Mouse (Mus musculus): ENCODE data around the gene Tchp.

Tchp gene

DNA sequence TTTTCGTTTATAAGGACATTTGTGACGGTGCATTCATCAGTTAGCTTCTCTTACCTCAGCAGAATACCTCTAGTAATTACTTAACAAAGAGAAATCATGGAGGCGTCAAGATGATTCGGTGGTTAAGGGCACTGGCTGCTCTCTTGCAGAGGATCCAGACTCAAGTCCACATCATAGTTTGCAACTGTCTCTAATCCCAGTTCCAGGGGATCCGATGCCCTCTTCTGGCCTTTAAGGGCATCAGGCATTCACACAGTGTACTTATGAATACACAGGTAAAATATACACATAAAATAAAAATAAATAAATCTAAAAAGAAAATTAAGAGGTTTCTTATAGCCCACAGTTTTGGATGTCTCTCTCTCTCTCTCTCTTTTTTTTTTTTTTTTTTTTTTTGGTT lies 11.8 kb upstream of the Tchp start:
- in situ Hi-C loops (cut with MboI; ENCODE audit: low sequenced_read_pairs): no loop called here

DNA sequence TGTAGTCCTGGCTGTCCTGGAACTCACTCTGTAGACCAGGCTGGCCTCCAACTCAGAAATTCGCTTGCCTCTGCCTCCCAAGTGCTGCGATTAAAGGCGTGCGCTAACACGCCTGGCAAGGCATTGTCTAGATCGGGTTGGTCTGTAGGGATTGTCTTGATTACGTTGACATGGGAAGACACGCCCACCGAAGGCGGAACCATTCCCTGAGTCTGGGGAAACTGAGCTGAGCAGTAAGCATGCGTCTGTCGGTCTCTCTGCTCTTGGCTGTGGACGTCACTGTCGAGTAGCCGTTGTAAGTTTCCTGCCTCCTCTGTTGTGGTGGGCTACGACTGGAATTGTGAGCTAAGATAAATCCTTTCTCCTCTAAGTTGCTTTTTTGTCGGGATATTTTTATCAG lies 10.6 kb upstream of the Tchp start:
- in situ Hi-C loops (cut with MboI; ENCODE audit: low sequenced_read_pairs): no loop called here

- in situ Hi-C loops (cut with MboI; ENCODE audit: low sequenced_read_pairs): no loop called here
Observed at GRCm38 (mm10) chr5:114698044-114698746, 9.4 kb upstream of the Tchp start.

- in situ Hi-C loops (cut with MboI; ENCODE audit: low sequenced_read_pairs): no loop called here
Observed at GRCm38 (mm10) chr5:114699015-114699414, 8.5 kb upstream of the Tchp start.

DNA sequence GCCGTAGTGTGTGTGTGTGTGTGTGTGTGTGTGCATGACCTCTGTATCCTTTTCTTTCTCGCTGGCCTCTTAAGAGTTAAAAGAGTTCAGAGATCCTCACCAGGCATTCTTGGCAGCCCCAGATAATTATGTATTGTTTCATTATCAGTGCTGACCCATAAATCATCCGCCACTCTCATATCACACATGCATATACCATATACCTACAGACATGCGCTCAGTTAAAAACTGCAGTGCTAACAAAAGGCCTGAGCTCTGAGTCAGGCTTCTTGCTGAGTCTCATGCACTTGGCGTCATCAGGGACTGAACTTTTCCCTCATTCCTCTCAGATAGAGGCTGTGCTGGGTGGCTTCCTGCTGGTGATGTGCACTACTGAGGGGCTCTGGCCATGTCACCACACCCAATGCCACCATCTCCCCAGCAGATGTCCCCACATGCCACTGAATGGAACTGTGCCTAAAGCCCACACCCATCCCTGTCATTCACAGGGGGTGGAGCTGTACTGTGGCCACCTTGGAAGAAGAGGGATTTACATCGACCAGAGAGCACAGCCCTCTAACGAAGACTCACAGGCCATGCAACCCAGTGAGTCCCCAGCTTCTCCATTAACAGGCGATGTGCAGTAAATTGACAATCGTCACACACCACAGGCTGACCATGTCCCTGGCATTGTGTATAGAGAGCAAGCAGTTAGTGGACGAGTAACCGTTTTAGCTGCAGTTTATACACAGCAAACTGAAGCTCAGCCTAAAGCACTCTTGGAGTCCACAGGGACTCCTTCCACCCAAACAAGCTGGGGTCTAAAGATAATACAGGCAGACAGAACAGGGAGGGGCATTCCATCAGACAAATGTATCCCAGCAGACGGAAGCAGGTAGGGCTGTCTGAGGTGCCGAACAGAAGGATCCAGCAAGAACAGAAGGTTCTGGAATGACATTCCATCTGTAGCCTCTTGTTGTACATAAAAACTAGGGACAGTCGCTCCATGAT lies 4.9 kb upstream of the Tchp start:
- in situ Hi-C loops (cut with MboI; ENCODE audit: low sequenced_read_pairs): no loop called here

DNA sequence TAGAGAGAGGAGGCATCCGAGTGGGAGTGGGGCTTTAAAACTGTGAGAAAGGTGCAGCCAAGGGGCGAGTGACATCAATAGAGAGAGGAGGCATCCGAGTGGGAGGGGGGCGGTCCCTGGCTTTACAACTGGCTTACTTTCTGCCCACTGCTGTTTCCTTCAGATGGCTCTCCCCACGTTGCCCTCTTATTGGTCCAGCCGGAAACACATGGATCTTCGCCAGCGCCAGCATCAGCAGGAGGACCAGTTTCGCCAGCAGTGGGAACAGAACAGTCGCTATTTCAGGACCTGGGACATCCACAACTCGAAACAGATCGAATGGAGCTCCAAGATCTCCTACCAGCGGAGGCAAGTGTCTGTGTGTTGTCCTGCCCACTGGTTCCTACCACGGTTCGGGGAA lies 931 bp downstream of the Tchp start:
- in situ Hi-C loops (cut with MboI; ENCODE audit: low sequenced_read_pairs): no loop called here

GRCm38 (mm10) chr5:114709357-114709756 lies 1.8 kb downstream of the Tchp start:
- in situ Hi-C loops (cut with MboI; ENCODE audit: low sequenced_read_pairs): no loop called here

DNA sequence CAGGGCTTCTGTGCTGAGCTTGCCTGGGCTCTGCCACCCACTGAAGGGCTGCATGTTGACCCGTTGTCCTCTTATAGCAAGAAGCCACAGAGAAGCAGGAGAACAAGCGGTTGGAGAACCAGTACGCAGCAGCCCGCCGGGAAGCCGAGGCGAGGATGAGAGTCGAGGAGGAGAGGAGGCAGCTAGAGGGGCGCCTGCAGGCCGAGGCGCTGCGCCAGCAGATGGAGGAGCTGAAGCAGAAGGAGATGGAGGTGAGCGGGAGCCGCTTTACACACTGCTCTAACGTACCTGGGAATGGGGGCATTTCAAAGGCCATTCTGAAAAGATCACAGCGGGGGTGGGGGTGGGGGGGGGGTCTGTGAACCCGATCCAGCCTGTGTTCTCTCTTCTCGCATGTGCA lies 7.0 kb downstream of the Tchp start:
- in situ Hi-C loops (cut with MboI; ENCODE audit: low sequenced_read_pairs): no loop called here

DNA sequence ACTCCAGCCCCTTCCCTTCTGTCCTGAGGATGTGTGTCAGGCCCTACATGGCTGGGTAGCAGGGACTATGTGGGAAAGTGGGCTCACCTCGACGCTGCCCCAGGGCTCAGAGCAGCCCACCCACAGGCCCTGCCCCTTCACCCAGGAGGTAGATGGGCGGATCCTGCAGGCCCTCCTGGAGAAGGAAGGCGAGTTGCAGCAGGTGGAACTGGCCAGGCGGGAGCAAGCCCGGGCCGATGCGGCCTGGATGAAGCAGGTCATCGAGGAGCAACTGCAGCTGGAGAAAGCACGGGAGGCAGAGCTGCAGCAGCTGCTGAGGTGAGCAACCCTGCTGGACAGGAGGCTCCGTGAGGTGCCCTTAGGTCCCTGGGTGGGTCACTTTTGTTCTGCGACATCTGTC lies 9.7 kb downstream of the Tchp start:
- in situ Hi-C loops (cut with MboI; ENCODE audit: low sequenced_read_pairs): no loop called here

- in situ Hi-C loops (cut with MboI; ENCODE audit: low sequenced_read_pairs): no loop called here
Observed at GRCm38 (mm10) chr5:114717937-114718336, 10.4 kb downstream of the Tchp start.

DNA sequence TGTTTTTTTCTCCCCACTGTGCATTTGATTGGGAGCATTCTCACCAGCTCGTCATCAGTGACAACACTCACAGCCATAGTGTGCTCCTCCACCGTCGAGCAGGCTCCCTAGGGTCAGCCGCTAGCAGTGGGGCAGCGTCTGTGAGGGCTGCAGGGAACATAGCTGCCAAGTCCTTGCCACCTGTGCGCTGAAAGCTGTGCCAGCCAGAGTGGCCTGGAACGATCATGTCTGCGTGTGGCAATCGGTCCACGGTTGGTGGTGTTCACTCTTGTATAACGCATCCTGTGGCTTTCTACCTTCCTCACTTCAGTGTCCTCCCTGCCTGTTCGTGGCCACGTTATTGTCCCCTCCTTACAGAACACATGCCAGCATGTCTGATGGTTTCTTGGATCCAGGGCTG lies 10.9 kb downstream of the Tchp start:
- in situ Hi-C loops (cut with MboI; ENCODE audit: low sequenced_read_pairs): no loop called here

DNA sequence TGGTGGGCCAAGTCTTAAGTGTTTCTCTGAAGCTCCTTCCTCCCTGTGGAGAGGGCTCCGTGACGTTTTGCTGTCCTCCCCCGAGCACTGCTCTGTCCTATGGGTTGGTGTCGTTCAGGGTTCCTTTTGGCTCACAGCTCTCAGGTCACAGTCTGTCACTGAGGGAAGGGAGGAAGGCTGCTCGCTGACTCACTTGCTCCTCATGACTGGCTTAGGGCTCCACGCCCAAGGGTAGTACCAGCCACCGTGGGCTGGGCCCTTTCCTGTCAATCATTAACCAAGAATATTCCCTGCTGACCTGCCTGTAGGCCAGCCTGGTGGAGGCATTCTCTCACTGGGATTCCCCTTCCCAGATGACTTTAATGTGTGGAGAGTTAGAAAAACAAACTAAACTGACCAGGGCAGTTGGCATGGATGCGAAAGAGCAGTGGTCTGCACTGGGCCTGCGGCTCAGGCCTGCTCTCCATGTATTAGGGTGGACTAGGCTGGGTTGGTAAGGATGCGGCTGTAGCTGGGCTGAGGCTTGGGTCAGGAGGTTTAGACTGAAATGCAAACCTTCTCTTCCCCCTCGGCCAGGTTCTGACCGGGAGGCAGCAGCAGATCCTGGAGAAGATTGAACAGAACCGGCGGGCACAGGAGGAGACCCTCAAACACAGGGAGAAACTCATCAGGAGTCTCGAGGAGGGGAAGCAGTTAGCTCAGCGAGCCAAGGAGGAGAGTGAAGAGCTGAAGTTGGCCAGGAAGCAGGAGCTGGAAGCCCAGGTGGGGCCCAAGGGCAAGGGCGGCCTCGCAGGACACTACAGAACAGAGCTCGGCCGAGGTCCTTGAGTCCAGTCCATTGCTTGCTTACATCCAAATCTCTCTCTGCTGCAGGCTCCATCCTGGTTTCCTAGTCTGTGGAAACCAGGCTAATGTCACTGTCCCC lies 11.7 kb downstream of the Tchp start:
- in situ Hi-C loops (cut with MboI; ENCODE audit: low sequenced_read_pairs): no loop called here

- in situ Hi-C loops (cut with MboI; ENCODE audit: low sequenced_read_pairs): no loop called here
Observed at GRCm38 (mm10) chr5:114719928-114720270, 12.3 kb downstream of the Tchp start.

- in situ Hi-C loops (cut with MboI; ENCODE audit: low sequenced_read_pairs): no loop called here
Observed at GRCm38 (mm10) chr5:114720784-114721183, 13.2 kb downstream of the Tchp start.

GRCm38 (mm10) chr5:114721969-114722368 lies 14.4 kb downstream of the Tchp start:
- in situ Hi-C loops (cut with MboI; ENCODE audit: low sequenced_read_pairs): no loop called here

GRCm38 (mm10) chr5:114722846-114723245 lies 15.3 kb downstream of the Tchp start:
- in situ Hi-C loops (cut with MboI; ENCODE audit: low sequenced_read_pairs): no loop called here

DNA sequence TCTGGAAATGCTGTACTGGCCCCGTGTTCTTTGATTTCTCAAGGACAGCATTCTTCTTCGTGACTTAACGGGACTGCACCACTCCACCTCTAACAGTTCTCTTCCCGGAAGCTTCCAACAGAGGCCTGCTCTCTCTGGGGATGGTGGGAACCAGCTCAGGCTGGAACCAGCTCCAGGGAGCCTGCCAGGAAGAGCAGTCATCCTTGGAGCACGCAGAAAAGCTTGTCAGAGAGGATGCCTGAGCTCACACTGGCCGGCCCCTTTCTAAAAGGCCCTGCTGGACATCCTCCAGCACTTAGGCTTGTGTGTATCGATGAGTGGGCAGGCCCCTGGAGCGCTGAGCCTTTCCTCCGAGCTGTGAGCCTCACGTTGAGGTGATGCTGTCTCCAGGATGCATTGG lies 20.6 kb downstream of the Tchp start:
- in situ Hi-C loops (cut with MboI; ENCODE audit: low sequenced_read_pairs): no loop called here

GRCm38 (mm10) chr5:114730129-114730528 lies 22.6 kb downstream of the Tchp start:
- in situ Hi-C loops (cut with MboI; ENCODE audit: low sequenced_read_pairs): no loop called here

DNA sequence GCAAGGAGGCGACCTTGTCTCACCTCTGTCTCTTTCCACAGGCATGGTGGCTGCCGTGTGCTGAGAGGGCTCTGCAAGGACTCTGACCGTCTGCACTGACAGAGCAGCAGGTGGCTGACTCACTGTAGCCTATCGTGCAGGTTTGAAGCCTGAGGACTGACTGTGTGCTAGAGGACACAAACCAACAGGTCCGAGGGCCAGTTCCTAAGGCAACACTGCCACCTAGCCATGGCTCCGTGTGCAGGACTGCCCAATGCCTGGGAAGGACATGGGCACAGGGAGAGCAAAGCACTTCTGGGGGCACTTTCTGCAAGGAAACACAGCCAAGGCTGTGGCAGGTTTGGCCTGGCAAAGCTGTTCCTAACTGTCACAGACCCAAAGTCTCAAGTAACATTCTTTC lies 23.9 kb downstream of the Tchp start:
- in situ Hi-C loops (cut with MboI; ENCODE audit: low sequenced_read_pairs): no loop called here

DNA sequence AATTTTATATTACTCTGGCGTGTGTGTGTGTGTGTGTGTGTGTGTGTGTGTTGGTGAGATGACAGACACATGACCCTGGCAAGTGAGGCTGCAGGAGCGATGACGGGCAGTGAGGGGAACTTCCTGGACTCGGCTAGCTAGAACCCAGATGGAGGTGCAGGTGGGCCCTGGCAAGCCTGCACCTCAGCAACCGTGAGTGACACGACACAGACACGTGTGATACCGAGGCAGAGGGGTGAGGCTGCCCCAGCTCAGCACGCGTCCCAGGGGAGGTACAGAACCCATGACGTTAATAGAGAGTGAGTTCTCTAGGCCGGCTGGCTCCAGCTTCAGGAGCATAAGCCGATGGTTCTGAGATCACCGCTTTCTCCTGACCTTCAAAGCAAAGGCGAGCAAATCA lies 24.4 kb downstream of the Tchp start:
- in situ Hi-C loops (cut with MboI; ENCODE audit: low sequenced_read_pairs): no loop called here

GRCm38 (mm10) chr5:114733606-114734005 lies 26.0 kb downstream of the Tchp start:
- in situ Hi-C loops (cut with MboI; ENCODE audit: low sequenced_read_pairs): no loop called here
